Mouse (Mus musculus) lung, adult 2 months (tissue): ENCODE results near the gene D1Pas1.

Source experiments
- CTCF ChIP-seq: fragments of 200-500 bp; IDR thresholded peaks from 2 replicates; pipeline ENCODE4 v1.5.1; 2011; ENCODE audit warnings: mild to moderate bottlenecking, low read length, control low read depth; ENCODE audit not compliant: insufficient read depth
- POLR2A ChIP-seq: fragments of 200-500 bp; IDR thresholded peaks from 2 replicates; pipeline ENCODE4 v1.6.1; 2011; ENCODE audit warnings: low read depth, mild to moderate bottlenecking, control low read depth, low read length, borderline replicate concordance; ENCODE audit errors: extremely low read depth

DNA sequence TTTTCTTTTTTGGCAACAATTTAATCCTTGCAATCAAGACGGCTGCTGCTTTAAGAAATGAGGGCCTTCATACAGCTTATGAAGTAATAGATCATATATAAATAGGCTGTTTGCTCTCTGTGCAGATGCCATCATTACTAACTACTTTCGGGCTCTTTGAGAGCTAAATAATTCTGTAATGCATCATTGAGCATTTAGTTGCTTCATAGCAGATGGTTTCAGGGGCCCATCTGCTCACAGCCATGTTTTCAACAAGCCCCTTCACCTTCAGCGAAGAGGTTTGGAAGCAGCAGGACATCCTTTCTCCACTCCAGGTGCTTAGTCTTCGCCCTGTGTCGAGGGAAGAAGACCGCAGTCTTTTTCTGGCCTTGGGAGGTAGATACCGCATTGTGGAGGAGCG, 12.2 kb downstream of the D1Pas1 start:
- TF ChIP-seq POLR2A, result no peak
- TF ChIP-seq CTCF, result no peak
